In the genomic region with DNA sequence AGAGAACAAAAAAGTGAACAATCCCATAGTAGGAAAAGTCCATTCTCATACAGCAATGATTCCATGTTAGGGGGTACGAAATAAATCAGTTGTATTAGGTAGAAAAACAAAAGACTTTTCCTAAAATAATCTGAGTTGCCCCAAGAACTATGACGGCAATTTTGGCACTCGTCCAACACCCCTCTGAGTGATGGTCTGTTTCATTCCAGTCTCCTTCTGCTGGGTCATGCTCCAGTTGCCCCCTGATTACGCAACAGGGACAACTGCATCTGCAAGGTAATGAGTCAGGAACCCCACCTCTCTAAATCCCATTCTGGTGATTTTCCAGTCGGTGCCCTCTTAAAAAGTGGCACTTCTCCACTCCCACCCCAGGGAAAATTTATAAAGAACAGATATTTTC, we compare ENCODE assay signal across 8 mouse cellular contexts. TPM values are rescaled to one million over a fixed set of nuclear protein-coding genes. Genes with fewer than 3 reads are reported as not detected.
A peak's percentile ranks its signal among the peaks of the same experiment; 100 is the strongest.
DNase-seq lines count a peak whose midpoint lies in the region; ATAC-seq and TF ChIP-seq lines count a peak whose summit lies in the region.

No protein-coding gene starts in this region.

- no peaks in the 10 kb centered on the region for H3K9me3 ChIP-seq in intestine, embryonic 15.5 days
- no peaks in the 10 kb centered on the region for H3K9me3 ChIP-seq in liver, embryonic 16.5 days (replicated peaks; ENCODE audit: control insufficient read depth, low read length)

- peak overlapping the region; percentile 90 for H3K4me2 ChIP-seq in intestine, embryonic 15.5 days (replicated peaks)
- peak overlapping the region; percentile 77 for H3K4me2 ChIP-seq in liver, embryonic 16.5 days (ENCODE audit: low read depth, low read length)

- no peak for TF ChIP-seq CTCF in gastrocnemius, adult 2 months (IDR thresholded peaks at IDR 0.05)
- TF ChIP-seq CTCF in cerebellum, adult 2 months (IDR thresholded peaks at IDR 0.05; ENCODE audit: borderline replicate concordance, insufficient read depth, low read depth, low read length) = no peak

- no peak overlapping the region for H3K9ac ChIP-seq in intestine, embryonic 15.5 days
- no peak overlapping the region for H3K9ac ChIP-seq in liver, embryonic 16.5 days (ENCODE audit: low read depth, low read length)

- no peaks in the 10 kb centered on the region for H3K36me3 ChIP-seq in intestine, embryonic 15.5 days
- no peaks in the 10 kb centered on the region for H3K36me3 ChIP-seq in liver, embryonic 16.5 days (ENCODE audit: control insufficient read depth, insufficient read depth)

- H3K27me3 ChIP-seq in cerebellum, adult 2 months (ENCODE audit: control insufficient read depth, insufficient read depth, low read length) = no peaks in the 10 kb centered on the region
- no peaks in the 10 kb centered on the region for H3K27me3 ChIP-seq in intestine, embryonic 15.5 days (replicated peaks)
- no peaks in the 10 kb centered on the region for H3K27me3 ChIP-seq in liver, embryonic 16.5 days (ENCODE audit: control insufficient read depth, insufficient read depth, low read depth, low read length)

- H3K27ac ChIP-seq in gastrocnemius, adult 2 months = peak overlapping the region; percentile 94
- H3K27ac ChIP-seq in cerebellum, adult 2 months (ENCODE audit: insufficient read depth, low read length) = no peak overlapping the region
- no peak overlapping the region for H3K27ac ChIP-seq in intestine, embryonic 15.5 days
- no peak overlapping the region for H3K27ac ChIP-seq in liver, embryonic 16.5 days (ENCODE audit: low read length)

- ATAC-seq in intestine, embryonic 15.5 days = no peak
- ATAC-seq in liver, embryonic 16.5 days (ENCODE audit: low read depth) = no peak

- intact Hi-C loops in gastrocnemius, adult 2 months (cut with DNase I) = no loop called here

- peak overlapping the region; percentile 89 for H3K4me3 ChIP-seq in gastrocnemius, adult 2 months
- H3K4me3 ChIP-seq in cerebellum, adult 2 months (replicated peaks; ENCODE audit: insufficient read depth, low read depth, low read length) = no peak overlapping the region
- H3K4me3 ChIP-seq in intestine, embryonic 15.5 days (replicated peaks) = no peak overlapping the region
- peak overlapping the region; percentile 75 for H3K4me3 ChIP-seq in liver, embryonic 16.5 days (ENCODE audit: low read depth, low read length)

- 13% methylated on average over 5 of the region's 5 CpGs for WGBS in cerebellum, adult 2 months
- 48% methylated on average over 5 of the region's 5 CpGs for WGBS in intestine, embryonic 15.5 days
- WGBS in liver, embryonic 16.5 days (ENCODE audit: insufficient replicate concordance) = 35% methylated on average over 5 of the region's 5 CpGs

- H3K4me1 ChIP-seq in cerebellum, adult 2 months (ENCODE audit: control insufficient read depth, insufficient read depth, low read length) = peaks cover 3% of the 10 kb centered on the region; the same call in 1 of the 2 replicates
- H3K4me1 ChIP-seq in intestine, embryonic 15.5 days (replicated peaks) = peaks cover 4% of the 10 kb centered on the region; the same call in 1 of the 2 replicates
- H3K4me1 ChIP-seq in liver, embryonic 16.5 days (ENCODE audit: control insufficient read depth, low read depth, low read length) = no peaks in the 10 kb centered on the region; the same call in 1 of the 2 replicates

- peak; percentile 31 for DNase-seq in gastrocnemius, adult 2 months
- DNase-seq in gastrocnemius, postnatal 25 days = no peak
- DNase-seq in CD4-positive helper T cell, adult 2 months (ENCODE audit: low read depth, low spot score) = peak; percentile 33
- DNase-seq in cerebellum, adult 2 months = peak; percentile 24 to 26
- DNase-seq in yolk sac, embryonic 10.5 days (ENCODE audit: low spot score) = peak; percentile 16
- DNase-seq in layer of hippocampus, adult 18-20 months (ENCODE audit: low spot score in 2 of 2) = no peak

- TF ChIP-seq POLR2A in cerebellum, adult 2 months (IDR thresholded peaks at IDR 0.05; ENCODE audit: borderline replicate concordance, insufficient read depth, low read length) = no peak

RNA-seq across cellular contexts. Expression of a gene that starts 0.9 kb away (rescaled TPM):
- total RNA-seq in gastrocnemius, adult 2 months (2021) = 100 to 1,000 TPM; 140 to 194 TPM
- 100 to 1,000 TPM; 161 to 169 TPM for total RNA-seq in gastrocnemius, postnatal 25 days (2021)
- 72.7 and 73.5 TPM in 2 replicates for polyA plus RNA-seq in cerebellum, adult 2 months (2012; rRNA removed)
- polyA plus RNA-seq in intestine, embryonic 15.5 days (2015; fragmentation: Nextera tagmentation; extraction: Ambion mirVana) = 130 and 136 TPM in 2 replicates
- 32.6 and 33.7 TPM in 2 replicates for polyA plus RNA-seq in liver, embryonic 16.5 days (2015; fragmentation: Nextera tagmentation; extraction: Ambion mirVana)
- total RNA-seq in layer of hippocampus, adult 18-20 months (2021) = 10 to 100 TPM; 42.6 to 43.3 TPM

RNA-seq across cellular contexts. Expression of a gene that starts 35.7 kb away (rescaled TPM):
- 1 to 10 TPM; 1.7 to 1.9 TPM for total RNA-seq in gastrocnemius, adult 2 months (2021)
- total RNA-seq in gastrocnemius, postnatal 25 days (2021) = 1 to 10 TPM; 1.6 to 3.7 TPM
- polyA plus RNA-seq in cerebellum, adult 2 months (2012; rRNA removed) = 1.6 TPM in 2 replicates
- 4.8 and 5.5 TPM in 2 replicates for polyA plus RNA-seq in intestine, embryonic 15.5 days (2015; fragmentation: Nextera tagmentation; extraction: Ambion mirVana)
- 4.9 and 5.4 TPM in 2 replicates for polyA plus RNA-seq in liver, embryonic 16.5 days (2015; fragmentation: Nextera tagmentation; extraction: Ambion mirVana)
- 1 to 10 TPM in 1 of 2 experiments, under 1 TPM in 1; 0.96 to 1.2 TPM for total RNA-seq in layer of hippocampus, adult 18-20 months (2021)

Comparison
In these comparisons a context has a peak if more than half of its experiments do, and no peak if none do; other contexts are left out.
1. DNase-seq: peak in gastrocnemius, adult 2 months (single experiment), CD4-positive helper T cell, adult 2 months (single experiment), cerebellum, adult 2 months (2 of 2) and yolk sac, embryonic 10.5 days (single experiment); none in gastrocnemius, postnatal 25 days (single experiment) and layer of hippocampus, adult 18-20 months (0 of 2).
2. H3K4me3 ChIP-seq: peak in gastrocnemius, adult 2 months (single experiment) and liver, embryonic 16.5 days (single experiment); none in cerebellum, adult 2 months (single experiment) and intestine, embryonic 15.5 days (single experiment).